In the genomic region with DNA sequence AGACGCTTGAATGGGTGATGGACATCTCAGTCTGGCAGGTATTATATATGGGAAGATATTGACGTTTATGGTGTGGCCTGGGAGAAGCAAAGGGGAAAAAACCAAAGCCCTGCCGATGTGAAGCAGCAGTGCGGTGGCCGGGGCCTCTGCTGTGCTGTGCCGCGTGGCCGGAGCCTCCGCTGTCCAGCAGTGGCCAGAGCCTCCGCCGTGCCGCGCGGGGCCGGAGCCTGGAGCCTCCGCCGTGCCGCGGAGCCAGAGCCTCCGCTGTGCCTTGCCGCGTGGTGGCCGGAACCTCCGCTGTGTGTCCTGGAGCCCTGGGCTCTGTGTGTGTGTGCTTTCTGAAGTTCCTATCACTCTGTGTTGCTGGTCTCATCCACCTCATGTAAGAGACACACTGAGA, we compare ENCODE assay signal across 10 mouse cellular contexts. TPM values are rescaled to one million over a fixed set of nuclear protein-coding genes. Genes with fewer than 3 reads are reported as not detected.
DNase-seq lines count a peak whose midpoint lies in the region; ATAC-seq lines count a peak whose summit lies in the region.
"Had no signal": no experiment of that assay in that cellular context is flagged by ENCODE, and none has a peak within 500 bp of the region (broad histone marks: within the 10 kb centered on the region; RNA-seq: fewer than 3 reads in every experiment).

No protein-coding gene starts in this region.

- peak overlapping the region; percentile 36 for H3K4me3 ChIP-seq in heart, embryonic 16.5 days (ENCODE audit: low read length)
- H3K4me3 ChIP-seq in liver, embryonic 16.5 days (ENCODE audit: low read depth, low read length): no peak overlapping the region
- H3K4me3 ChIP-seq: myocyte had no signal

- no peaks in the 10 kb centered on the region for H3K9me3 ChIP-seq in heart, embryonic 16.5 days (replicated peaks; ENCODE audit: control insufficient read depth, low read length)
- H3K9me3 ChIP-seq in liver, embryonic 16.5 days (replicated peaks; ENCODE audit: control insufficient read depth, low read length): no peaks in the 10 kb centered on the region

- WGBS in heart, embryonic 16.5 days: 59% methylated on average over 24 of the region's 24 CpGs
- 55% methylated on average over 24 of the region's 24 CpGs for WGBS in liver, embryonic 16.5 days (ENCODE audit: insufficient replicate concordance)

- peak overlapping the region; percentile 38 for H3K9ac ChIP-seq in heart, embryonic 16.5 days (ENCODE audit: low read length)
- H3K9ac ChIP-seq in liver, embryonic 16.5 days (ENCODE audit: low read depth, low read length): no peak overlapping the region

- no peak; the same call in 1 of the 2 replicates for ATAC-seq in heart, embryonic 16.5 days (replicated peaks; ENCODE audit: extremely low read depth, insufficient read depth, low FRiP score)
- no peak for ATAC-seq in liver, embryonic 16.5 days (ENCODE audit: low read depth)

- peaks cover 16% of the 10 kb centered on the region for H3K36me3 ChIP-seq in heart, embryonic 16.5 days (ENCODE audit: control insufficient read depth, insufficient read depth)
- H3K36me3 ChIP-seq in liver, embryonic 16.5 days (ENCODE audit: control insufficient read depth, insufficient read depth): no peaks in the 10 kb centered on the region

- peaks cover 8% of the 10 kb centered on the region for H3K4me1 ChIP-seq in heart, embryonic 16.5 days (ENCODE audit: control insufficient read depth, insufficient read depth, low read length)
- H3K4me1 ChIP-seq in liver, embryonic 16.5 days (ENCODE audit: control insufficient read depth, low read depth, low read length): no peaks in the 10 kb centered on the region

- peak overlapping the region; percentile 61 for H3K4me2 ChIP-seq in heart, embryonic 16.5 days (ENCODE audit: low read depth, low read length)
- 0 out of 2 replicates have a peak overlapping the region, but pooled peaks have one; percentile 4 for H3K4me2 ChIP-seq in liver, embryonic 16.5 days (ENCODE audit: low read depth, low read length)

- no peaks in the 10 kb centered on the region for H3K27me3 ChIP-seq in heart, embryonic 16.5 days (ENCODE audit: control insufficient read depth, insufficient read depth, low read length)
- H3K27me3 ChIP-seq in liver, embryonic 16.5 days (ENCODE audit: control insufficient read depth, insufficient read depth, low read depth, low read length): no peaks in the 10 kb centered on the region
- H3K27me3 ChIP-seq: CH12.LX had no signal

- peak; percentile 90 for DNase-seq in heart, adult 11 months
- no peak for DNase-seq in heart, adult 18-20 months
- DNase-seq in ZHBTc4 (ENCODE audit: low read depth, low spot score): peak; percentile 46
- no peak for DNase-seq in thymus, postnatal 4 days
- no peak for DNase-seq in right cerebral cortex, postnatal 25 days
- no peak for DNase-seq in ovary, postnatal 10 days (ENCODE audit: low spot score)

- no peak overlapping the region for H3K27ac ChIP-seq in heart, embryonic 16.5 days (ENCODE audit: low read length)
- H3K27ac ChIP-seq in liver, embryonic 16.5 days (ENCODE audit: low read length): no peak overlapping the region

RNA-seq across cellular contexts. Expression of gene Socs5, which starts 17.9 kb away (rescaled TPM):
- 10 to 100 TPM; 27.6 to 30.0 TPM for total RNA-seq in heart, adult 18-20 months (2021)
- polyA plus RNA-seq in heart, embryonic 16.5 days (2015; fragmentation: Nextera tagmentation; extraction: Ambion mirVana): 10.8 and 12.1 TPM in 2 replicates
- polyA plus RNA-seq in liver, embryonic 16.5 days (2015; fragmentation: Nextera tagmentation; extraction: Ambion mirVana): 1.5 and 1.9 TPM in 2 replicates

Comparison
In these comparisons a context has a peak if more than half of its experiments do, and no peak if none do; other contexts are left out.
1. DNase-seq: peak in heart, adult 11 months (single experiment) and ZHBTc4 (single experiment); none in heart, adult 18-20 months (0 of 2), thymus, postnatal 4 days (single experiment), right cerebral cortex, postnatal 25 days (single experiment) and ovary, postnatal 10 days (single experiment).